Mouse (Mus musculus) forebrain, embryonic 15.5 days (tissue): ENCODE data around the gene Ggps1. TPM values are rescaled to one million over a fixed set of nuclear protein-coding genes. Genes with fewer than 3 reads are reported as not detected.

Experiments used
- ATAC-seq: fragments of 200-750 bp; cut with Nextera tagmentation; replicated peaks from 2 replicates; pipeline ENCODE4 v1.8.0; 2017; ENCODE audit warnings: mild to moderate bottlenecking, moderate TSS enrichment, moderate library complexity
- H3K27ac ChIP-seq: fragments of 300-500 bp; sonication (generic); replicated peaks from 2 replicates; pipeline ENCODE4 v1.5.1; 2015; ENCODE audit warnings: mild to moderate bottlenecking, inconsistent platforms
- H3K27me3 ChIP-seq: fragments of 300-500 bp; sonication (generic); 2 replicates; pipeline ENCODE4 v1.6.1; 2015; ENCODE audit warnings: inconsistent platforms
- H3K36me3 ChIP-seq: fragments of 300-500 bp; sonication (generic); 2 replicates; pipeline ENCODE4 v1.6.1; 2015; ENCODE audit warnings: mild to moderate bottlenecking, inconsistent platforms
- H3K4me1 ChIP-seq: fragments of 300-500 bp; sonication (generic); 2 replicates; pipeline ENCODE4 v1.6.1; 2015; ENCODE audit warnings: inconsistent platforms
- H3K4me2 ChIP-seq: fragments of 300-500 bp; sonication (generic); replicated peaks from 2 replicates; pipeline ENCODE4 v1.6.1; 2015; ENCODE audit warnings: mild to moderate bottlenecking, inconsistent platforms
- H3K4me3 ChIP-seq: fragments of 300-500 bp; sonication (generic); 2 replicates; pipeline ENCODE4 v1.5.1; 2015; ENCODE audit warnings: mild to moderate bottlenecking, inconsistent platforms
- H3K9ac ChIP-seq: fragments of 300-500 bp; sonication (generic); replicated peaks from 2 replicates; pipeline ENCODE4 v1.6.1; 2015; ENCODE audit warnings: mild to moderate bottlenecking, inconsistent platforms
- H3K9me3 ChIP-seq: fragments of 300-500 bp; sonication (generic); 2 replicates; pipeline ENCODE4 v1.6.1; 2016; ENCODE audit warnings: inconsistent platforms
- WGBS: fragments of 180-500 bp; shearing (Covaris S2); methylation state at CpG from one replicate; pipeline ENCODE4 v1.1.7; 2015; ENCODE audit warnings: mixed read lengths; 5-methylcytosine and 5-hydroxymethylcytosine counted together
- polyA plus RNA-seq: library from polyadenylated mRNA; unstranded; fragments of >200 nt; fragmentation: Nextera tagmentation; extraction: Ambion mirVana; gene quantifications from 2 replicates; pipeline ENCODE4 v1.2.1, GENCODE M21; 2015

Ggps1 gene
- polyA plus RNA-seq, 1 experiment from 2014 or later, result 76.1 TPM

- 93% methylated on average over 4 of the region's 4 CpGs for WGBS
- no peak overlapping the region for H3K4me3 ChIP-seq
Measured at GRCm38 (mm10) chr13:14011454-14011995, 51.8 kb downstream of the Ggps1 start.

GRCm38 (mm10) chr13:14006056-14006455 is 57.2 kb downstream of the Ggps1 start:
- H3K9me3 ChIP-seq, result no peaks in the 10 kb centered on the region
- no peak overlapping the region for H3K4me2 ChIP-seq
- H3K9ac ChIP-seq, result no peak overlapping the region
- H3K4me1 ChIP-seq, result no peaks in the 10 kb centered on the region
- 85% methylated on average over 2 of the region's 2 CpGs for WGBS
- ATAC-seq, result no peak
- no peak overlapping the region for H3K4me3 ChIP-seq
- H3K27ac ChIP-seq, result no peak overlapping the region
- H3K27me3 ChIP-seq, result no peaks in the 10 kb centered on the region
- H3K36me3 ChIP-seq, result peaks cover 60% of the 10 kb centered on the region

More at GRCm38 (mm10) chr13:14011454-14011995, 51.8 kb downstream of the Ggps1 start:
- no peaks in the 10 kb centered on the region for H3K4me1 ChIP-seq
- no peak overlapping the region for H3K4me2 ChIP-seq
- H3K9ac ChIP-seq, result no peak overlapping the region
- no peaks in the 10 kb centered on the region for H3K9me3 ChIP-seq
- H3K36me3 ChIP-seq, result peaks cover 41% of the 10 kb centered on the region
- no peak for ATAC-seq
- no peaks in the 10 kb centered on the region for H3K27me3 ChIP-seq
- H3K27ac ChIP-seq, result no peak overlapping the region

- no peak overlapping the region for H3K9ac ChIP-seq
- H3K4me1 ChIP-seq, result no peaks in the 10 kb centered on the region
- H3K9me3 ChIP-seq, result no peaks in the 10 kb centered on the region
- H3K4me3 ChIP-seq, result no peak overlapping the region
- no peak for ATAC-seq
- no peaks in the 10 kb centered on the region for H3K27me3 ChIP-seq
- H3K27ac ChIP-seq, result no peak overlapping the region
- no peak overlapping the region for H3K4me2 ChIP-seq
- WGBS, result 92% methylated on average over 5 of the region's 5 CpGs
- H3K36me3 ChIP-seq, result peaks cover 66% of the 10 kb centered on the region
Measured at GRCm38 (mm10) chr13:14004999-14005398, 58.3 kb downstream of the Ggps1 start.

- no peaks in the 10 kb centered on the region for H3K9me3 ChIP-seq
- no peak overlapping the region for H3K4me2 ChIP-seq
- no peak overlapping the region for H3K4me3 ChIP-seq
- H3K36me3 ChIP-seq, result peaks cover 71% of the 10 kb centered on the region
- no peaks in the 10 kb centered on the region for H3K4me1 ChIP-seq
- 79% methylated on average over 4 of the region's 4 CpGs for WGBS
- H3K27ac ChIP-seq, result no peak overlapping the region
- H3K9ac ChIP-seq, result no peak overlapping the region
- no peaks in the 10 kb centered on the region for H3K27me3 ChIP-seq
- no peak for ATAC-seq
Measured at GRCm38 (mm10) chr13:14004086-14004485, 59.2 kb downstream of the Ggps1 start.

- peaks cover 75% of the 10 kb centered on the region for H3K36me3 ChIP-seq
- H3K4me2 ChIP-seq, result no peak overlapping the region
- ATAC-seq, result 0 out of 2 replicates have a peak, but pooled peaks have one; percentile 35
- H3K4me1 ChIP-seq, result no peaks in the 10 kb centered on the region
- H3K4me3 ChIP-seq, result no peak overlapping the region
- no peak overlapping the region for H3K9ac ChIP-seq
- no peaks in the 10 kb centered on the region for H3K9me3 ChIP-seq
- no peaks in the 10 kb centered on the region for H3K27me3 ChIP-seq
- H3K27ac ChIP-seq, result no peak overlapping the region
- WGBS, result 51% methylated on average over 2 of the region's 2 CpGs
Measured at GRCm38 (mm10) chr13:14002706-14003105, 60.6 kb downstream of the Ggps1 start.

Other genes with a start within 250 kb of the Ggps1 start
- 20.1 and 24.3 TPM in 2 replicates for gene B3galnt2, start 109.0 kb downstream of the Ggps1 start, polyA plus RNA-seq
- gene Tbce, start 23.9 kb downstream of the Ggps1 start, polyA plus RNA-seq, result 100 and 101 TPM in 2 replicates
- gene Arid4b, start 256 bp downstream of the Ggps1 start, polyA plus RNA-seq, result 102 TPM in 2 replicates